ENCODE assay signal across 8 mouse cellular contexts in the genomic region with DNA sequence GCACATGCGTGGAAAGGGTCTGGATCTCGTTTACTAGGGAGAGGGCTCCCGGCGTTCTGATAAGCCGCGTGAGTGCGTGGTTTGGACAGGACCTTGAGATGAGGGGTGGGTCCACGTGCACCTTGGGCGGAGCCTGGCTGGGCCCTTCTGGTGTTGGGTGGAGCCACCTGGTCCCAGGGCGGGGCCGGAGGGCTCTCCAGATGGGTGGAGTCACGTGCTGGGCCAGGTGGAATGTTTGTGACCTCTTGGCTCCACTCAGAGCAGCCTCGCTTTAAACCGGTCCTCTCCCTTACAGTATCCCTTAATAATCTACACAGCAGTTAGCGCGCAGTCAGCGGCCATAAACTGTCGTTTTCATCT. TPM values are rescaled to one million over a fixed set of nuclear protein-coding genes. Genes with fewer than 3 reads are reported as not detected.
DNase-seq lines count a peak whose midpoint lies in the region; ATAC-seq and TF ChIP-seq lines count a peak whose summit lies in the region.

No protein-coding gene starts in this region.

- H3K4me1 ChIP-seq in heart, embryonic 12.5 days (replicated peaks) = peaks cover 37% of the 10 kb centered on the region
- H3K4me1 ChIP-seq in embryonic facial prominence, embryonic 14.5 days (ENCODE audit: control insufficient read depth, insufficient read depth, low read length) = peaks cover 18% of the 10 kb centered on the region
- H3K4me1 ChIP-seq in limb, embryonic 12.5 days (replicated peaks) = peaks cover 29% of the 10 kb centered on the region
- peaks cover 40% of the 10 kb centered on the region for H3K4me1 ChIP-seq in neural tube, embryonic 13.5 days (replicated peaks)
- H3K4me1 ChIP-seq in cerebellum, adult 2 months (ENCODE audit: control insufficient read depth, insufficient read depth, low read length) = no peaks in the 10 kb centered on the region

- DNase-seq in heart, adult 8-10 months (ENCODE audit: low spot score) = no peak
- DNase-seq in embryonic facial prominence, embryonic 14.5 days (ENCODE audit: low spot score) = peak; percentile 41
- no peak for DNase-seq in cerebellum, adult 18-20 months
- DNase-seq in cerebellum, adult 2 months = no peak

- ATAC-seq in heart, embryonic 12.5 days (ENCODE audit: insufficient number of reproducible peaks, low FRiP score) = 0 out of 2 replicates have a peak, but pooled peaks have one; percentile 25
- peak; percentile 44 for ATAC-seq in embryonic facial prominence, embryonic 14.5 days (ENCODE audit: low read depth)
- 0 out of 2 replicates have a peak, but pooled peaks have one; percentile 22 for ATAC-seq in limb, embryonic 12.5 days (ENCODE audit: insufficient number of reproducible peaks, insufficient read depth, low FRiP score, low TSS enrichment, low read depth)
- no peak for ATAC-seq in neural tube, embryonic 13.5 days (ENCODE audit: low read depth)
- no peak for ATAC-seq in erythroblast, adult 5-6 weeks (replicated peaks; ENCODE audit: low FRiP score, poor library complexity, severe bottlenecking)

- peaks cover 50% of the 10 kb centered on the region for H3K27me3 ChIP-seq in heart, embryonic 12.5 days (replicated peaks)
- peaks cover 37% of the 10 kb centered on the region for H3K27me3 ChIP-seq in embryonic facial prominence, embryonic 14.5 days (replicated peaks; ENCODE audit: control insufficient read depth, insufficient read depth, low read length)
- peaks cover 70% of the 10 kb centered on the region for H3K27me3 ChIP-seq in limb, embryonic 12.5 days
- H3K27me3 ChIP-seq in neural tube, embryonic 13.5 days = peaks cover 49% of the 10 kb centered on the region
- H3K27me3 ChIP-seq in cerebellum, adult 2 months (ENCODE audit: control insufficient read depth, insufficient read depth, low read length) = no peaks in the 10 kb centered on the region; the same call in 1 of the 2 replicates

- H3K4me3 ChIP-seq in heart, embryonic 12.5 days = peak overlapping the region; percentile 21
- H3K4me3 ChIP-seq in embryonic facial prominence, embryonic 14.5 days (ENCODE audit: low read depth, low read length) = 0 out of 2 replicates have a peak overlapping the region, but pooled peaks have one; percentile 13
- peak overlapping the region; percentile 24 for H3K4me3 ChIP-seq in limb, embryonic 12.5 days (replicated peaks)
- no peak overlapping the region for H3K4me3 ChIP-seq in neural tube, embryonic 13.5 days
- no peak overlapping the region for H3K4me3 ChIP-seq in cerebellum, adult 2 months (replicated peaks; ENCODE audit: insufficient read depth, low read depth, low read length)

- peak overlapping the region; percentile 51 for H3K4me2 ChIP-seq in heart, embryonic 12.5 days
- peak overlapping the region; percentile 35 for H3K4me2 ChIP-seq in embryonic facial prominence, embryonic 14.5 days (ENCODE audit: low read depth, low read length)
- peak overlapping the region; percentile 53 for H3K4me2 ChIP-seq in limb, embryonic 12.5 days
- H3K4me2 ChIP-seq in neural tube, embryonic 13.5 days = peak overlapping the region; percentile 16; the same call in 1 of the 2 replicates

- no peak overlapping the region for H3K27ac ChIP-seq in heart, embryonic 12.5 days (ENCODE audit: poor library complexity, severe bottlenecking)
- no peak overlapping the region for H3K27ac ChIP-seq in embryonic facial prominence, embryonic 14.5 days (replicated peaks; ENCODE audit: low read depth, low read length)
- H3K27ac ChIP-seq in limb, embryonic 12.5 days = no peak overlapping the region
- H3K27ac ChIP-seq in neural tube, embryonic 13.5 days (replicated peaks) = no peak overlapping the region
- H3K27ac ChIP-seq in cerebellum, adult 2 months (ENCODE audit: insufficient read depth, low read length) = no peak overlapping the region

- TF ChIP-seq CTCF in cerebellum, adult 2 months (IDR thresholded peaks at IDR 0.05; ENCODE audit: borderline replicate concordance, insufficient read depth, low read depth, low read length) = no peak

- no peak overlapping the region for H3K9ac ChIP-seq in heart, embryonic 12.5 days
- H3K9ac ChIP-seq in embryonic facial prominence, embryonic 14.5 days (ENCODE audit: low read depth, low read length) = 0 out of 2 replicates have a peak overlapping the region, but pooled peaks have one; percentile 42
- no peak overlapping the region; the same call in 1 of the 2 replicates for H3K9ac ChIP-seq in limb, embryonic 12.5 days (replicated peaks)
- 0 out of 2 replicates have a peak overlapping the region, but pooled peaks have one; percentile 38 for H3K9ac ChIP-seq in neural tube, embryonic 13.5 days

- 22% methylated on average over 18 of the region's 18 CpGs for WGBS in heart, embryonic 12.5 days
- WGBS in embryonic facial prominence, embryonic 14.5 days = 17% methylated on average over 13 of the region's 18 CpGs
- WGBS in limb, embryonic 12.5 days = 5% methylated on average over 18 of the region's 18 CpGs
- 15% methylated on average over 18 of the region's 18 CpGs for WGBS in neural tube, embryonic 13.5 days
- 65% methylated on average over 18 of the region's 18 CpGs for WGBS in cerebellum, adult 2 months

- TF ChIP-seq POLR2A in cerebellum, adult 2 months (IDR thresholded peaks at IDR 0.05; ENCODE audit: borderline replicate concordance, insufficient read depth, low read length) = no peak

- H3K9me3 ChIP-seq in heart, embryonic 12.5 days (replicated peaks) = no peaks in the 10 kb centered on the region
- no peaks in the 10 kb centered on the region for H3K9me3 ChIP-seq in embryonic facial prominence, embryonic 14.5 days (ENCODE audit: control insufficient read depth, low read length)
- no peaks in the 10 kb centered on the region for H3K9me3 ChIP-seq in limb, embryonic 12.5 days
- H3K9me3 ChIP-seq in neural tube, embryonic 13.5 days = no peaks in the 10 kb centered on the region

- H3K36me3 ChIP-seq in heart, embryonic 12.5 days = no peaks in the 10 kb centered on the region
- H3K36me3 ChIP-seq in embryonic facial prominence, embryonic 14.5 days (ENCODE audit: control insufficient read depth, insufficient read depth, low read length) = no peaks in the 10 kb centered on the region
- no peaks in the 10 kb centered on the region for H3K36me3 ChIP-seq in limb, embryonic 12.5 days
- H3K36me3 ChIP-seq in neural tube, embryonic 13.5 days = no peaks in the 10 kb centered on the region

RNA-seq across cellular contexts. Expression of a gene that starts 5.1 kb away (rescaled TPM):
- polyA plus RNA-seq in heart, embryonic 12.5 days (2016; fragmentation: Nextera tagmentation; extraction: Ambion mirVana) = 4.0 and 4.5 TPM in 2 replicates
- total RNA-seq in heart, adult 8-10 months (2022) = 10 to 100 TPM; 17.9 to 22.9 (median 21.4) TPM
- 1.8 and 3.0 TPM in 2 replicates for polyA plus RNA-seq in embryonic facial prominence, embryonic 14.5 days (2014; fragmentation: Nextera tagmentation; extraction: Ambion mirVana)
- 0.38 and 0.51 TPM in 2 replicates for polyA plus RNA-seq in limb, embryonic 12.5 days (2016; fragmentation: Nextera tagmentation; extraction: Ambion mirVana)
- 1.5 and 1.8 TPM in 2 replicates for polyA plus RNA-seq in neural tube, embryonic 13.5 days (2015; fragmentation: Nextera tagmentation; extraction: Ambion mirVana)
- 4.0 and 5.6 TPM in 2 replicates for total RNA-seq in erythroblast, adult 5-6 weeks (2015; ENCODE audit: low replicate concordance)
- total RNA-seq in erythroblast, adult 5-6 weeks (2017; ENCODE audit: low replicate concordance) = 5.4 and 9.5 TPM in 2 replicates
- 0.75 and 1.0 TPM in 2 replicates for polyA plus RNA-seq in cerebellum, adult 2 months (2012; rRNA removed)

RNA-seq across cellular contexts. Expression of a gene that starts 25.2 kb away (rescaled TPM):
- 317 and 330 TPM in 2 replicates for polyA plus RNA-seq in heart, embryonic 12.5 days (2016; fragmentation: Nextera tagmentation; extraction: Ambion mirVana)
- 100 to 1,000 TPM; 196 to 220 (median 210) TPM for total RNA-seq in heart, adult 8-10 months (2022)
- 396 and 441 TPM in 2 replicates for polyA plus RNA-seq in embryonic facial prominence, embryonic 14.5 days (2014; fragmentation: Nextera tagmentation; extraction: Ambion mirVana)
- 368 and 379 TPM in 2 replicates for polyA plus RNA-seq in limb, embryonic 12.5 days (2016; fragmentation: Nextera tagmentation; extraction: Ambion mirVana)
- 467 and 490 TPM in 2 replicates for polyA plus RNA-seq in neural tube, embryonic 13.5 days (2015; fragmentation: Nextera tagmentation; extraction: Ambion mirVana)
- 19.2 and 28.0 TPM in 2 replicates for total RNA-seq in erythroblast, adult 5-6 weeks (2015; ENCODE audit: low replicate concordance)
- 19.1 and 31.1 TPM in 2 replicates for total RNA-seq in erythroblast, adult 5-6 weeks (2017; ENCODE audit: low replicate concordance)
- polyA plus RNA-seq in cerebellum, adult 2 months (2012; rRNA removed) = 447 and 479 TPM in 2 replicates

RNA-seq across cellular contexts. Expression of a gene that starts 38.1 kb away (rescaled TPM):
- 2.0 and 2.1 TPM in 2 replicates for polyA plus RNA-seq in heart, embryonic 12.5 days (2016; fragmentation: Nextera tagmentation; extraction: Ambion mirVana)
- 1 to 10 TPM in 3 of 4 experiments, under 1 TPM in 1; 0.75 to 3.6 (median 1.5) TPM for total RNA-seq in heart, adult 8-10 months (2022)
- polyA plus RNA-seq in embryonic facial prominence, embryonic 14.5 days (2014; fragmentation: Nextera tagmentation; extraction: Ambion mirVana) = 10.5 and 12.7 TPM in 2 replicates
- 5.6 and 7.1 TPM in 2 replicates for polyA plus RNA-seq in limb, embryonic 12.5 days (2016; fragmentation: Nextera tagmentation; extraction: Ambion mirVana)
- 3.7 and 4.2 TPM in 2 replicates for polyA plus RNA-seq in neural tube, embryonic 13.5 days (2015; fragmentation: Nextera tagmentation; extraction: Ambion mirVana)
- 3.3 TPM in 2 replicates for total RNA-seq in erythroblast, adult 5-6 weeks (2015; ENCODE audit: low replicate concordance)
- total RNA-seq in erythroblast, adult 5-6 weeks (2017; ENCODE audit: low replicate concordance) = 2.5 and 4.3 TPM in 2 replicates
- 5.5 and 5.9 TPM in 2 replicates for polyA plus RNA-seq in cerebellum, adult 2 months (2012; rRNA removed)

RNA-seq across cellular contexts. Expression of a gene that starts 54.0 kb away (rescaled TPM):
- 80.0 and 87.6 TPM in 2 replicates for polyA plus RNA-seq in heart, embryonic 12.5 days (2016; fragmentation: Nextera tagmentation; extraction: Ambion mirVana)
- total RNA-seq in heart, adult 8-10 months (2022) = 100 to 1,000 TPM; 294 to 476 (median 372) TPM
- polyA plus RNA-seq in embryonic facial prominence, embryonic 14.5 days (2014; fragmentation: Nextera tagmentation; extraction: Ambion mirVana) = 82.1 and 85.6 TPM in 2 replicates
- 45.7 and 52.8 TPM in 2 replicates for polyA plus RNA-seq in limb, embryonic 12.5 days (2016; fragmentation: Nextera tagmentation; extraction: Ambion mirVana)
- 98.2 and 125 TPM in 2 replicates for polyA plus RNA-seq in neural tube, embryonic 13.5 days (2015; fragmentation: Nextera tagmentation; extraction: Ambion mirVana)
- total RNA-seq in erythroblast, adult 5-6 weeks (2015; ENCODE audit: low replicate concordance) = 19.4 and 31.1 TPM in 2 replicates
- 38.9 and 41.0 TPM in 2 replicates for total RNA-seq in erythroblast, adult 5-6 weeks (2017; ENCODE audit: low replicate concordance)
- polyA plus RNA-seq in cerebellum, adult 2 months (2012; rRNA removed) = 102 and 111 TPM in 2 replicates

RNA-seq across cellular contexts. Expression of a gene that starts 58.6 kb away (rescaled TPM):
- polyA plus RNA-seq in heart, embryonic 12.5 days (2016; fragmentation: Nextera tagmentation; extraction: Ambion mirVana) = 101 and 112 TPM in 2 replicates
- total RNA-seq in heart, adult 8-10 months (2022) = 10 to 100 TPM; 36.5 to 43.8 (median 37.3) TPM
- polyA plus RNA-seq in embryonic facial prominence, embryonic 14.5 days (2014; fragmentation: Nextera tagmentation; extraction: Ambion mirVana) = 108 and 117 TPM in 2 replicates
- polyA plus RNA-seq in limb, embryonic 12.5 days (2016; fragmentation: Nextera tagmentation; extraction: Ambion mirVana) = 175 and 178 TPM in 2 replicates
- polyA plus RNA-seq in neural tube, embryonic 13.5 days (2015; fragmentation: Nextera tagmentation; extraction: Ambion mirVana) = 100 and 110 TPM in 2 replicates
- total RNA-seq in erythroblast, adult 5-6 weeks (2015; ENCODE audit: low replicate concordance) = 13.4 and 20.2 TPM in 2 replicates
- 17.4 and 31.6 TPM in 2 replicates for total RNA-seq in erythroblast, adult 5-6 weeks (2017; ENCODE audit: low replicate concordance)
- polyA plus RNA-seq in cerebellum, adult 2 months (2012; rRNA removed) = 25.1 and 25.3 TPM in 2 replicates

Comparison
In these comparisons a context has a peak if more than half of its experiments do, and no peak if none do; other contexts are left out.
1. ATAC-seq: peak in heart, embryonic 12.5 days (single experiment), embryonic facial prominence, embryonic 14.5 days (single experiment) and limb, embryonic 12.5 days (single experiment); none in neural tube, embryonic 13.5 days (single experiment) and erythroblast, adult 5-6 weeks (single experiment).
2. H3K4me3 ChIP-seq: peak in heart, embryonic 12.5 days (single experiment), embryonic facial prominence, embryonic 14.5 days (single experiment) and limb, embryonic 12.5 days (single experiment); none in neural tube, embryonic 13.5 days (single experiment) and cerebellum, adult 2 months (single experiment).
3. H3K9ac ChIP-seq: peak in embryonic facial prominence, embryonic 14.5 days (single experiment) and neural tube, embryonic 13.5 days (single experiment); none in heart, embryonic 12.5 days (single experiment) and limb, embryonic 12.5 days (single experiment).
4. Peak in every context shown above with its lines, with median percentiles within 50 percentile points of each other: H3K4me2 ChIP-seq.